Mouse (Mus musculus) neural tube, embryonic 11.5 days (tissue): ENCODE measurements around the gene Fcrl6. TPM values are rescaled to one million over a fixed set of nuclear protein-coding genes. Genes with fewer than 3 reads are reported as not detected.

ENCODE experiments used
- ATAC-seq: fragments of 200-750 bp; cut with Nextera tagmentation; 2 replicates; pipeline ENCODE4 v1.8.0; 2017; ENCODE audit warnings: moderate number of reproducible peaks, mild to moderate bottlenecking, moderate TSS enrichment, moderate library complexity; ENCODE audit not compliant: insufficient read depth, low FRiP score, low TSS enrichment
- DNase-seq: peaks from one replicate; pipeline ENCODE4 v3.0.0-alpha.2; 2015; ENCODE audit warnings: low spot score
- H3K27ac ChIP-seq: fragments of 300-500 bp; sonication (generic); 2 replicates; pipeline ENCODE4 v1.5.1; 2014; ENCODE audit warnings: low read depth, mild to moderate bottlenecking, low read length
- H3K27me3 ChIP-seq: fragments of 300-500 bp; sonication (generic); 2 replicates; pipeline ENCODE4 v1.6.1; 2014; ENCODE audit warnings: mild to moderate bottlenecking, low read length, mixed read lengths; ENCODE audit not compliant: control insufficient read depth, insufficient read depth
- H3K36me3 ChIP-seq: fragments of 300-500 bp; sonication (generic); 2 replicates; pipeline ENCODE4 v1.6.1; 2014; ENCODE audit warnings: mild to moderate bottlenecking, low read length, moderate library complexity, mixed read lengths; ENCODE audit not compliant: control insufficient read depth, insufficient read depth
- H3K4me1 ChIP-seq: fragments of 300-500 bp; sonication (generic); 2 replicates; pipeline ENCODE4 v1.6.1; 2014; ENCODE audit warnings: low read length, mixed read lengths; ENCODE audit not compliant: control insufficient read depth, insufficient read depth
- H3K4me2 ChIP-seq: fragments of 300-500 bp; sonication (generic); 2 replicates; pipeline ENCODE4 v1.6.1; 2014; ENCODE audit warnings: low read depth, mild to moderate bottlenecking, moderate library complexity
- H3K4me3 ChIP-seq: fragments of 300-500 bp; sonication (generic); 2 replicates; pipeline ENCODE4 v1.5.1; 2014; ENCODE audit warnings: low read depth, low read length
- H3K9ac ChIP-seq: fragments of 300-500 bp; sonication (generic); 2 replicates; pipeline ENCODE4 v1.6.1; 2014; ENCODE audit warnings: mild to moderate bottlenecking, low read length
- H3K9me3 ChIP-seq: fragments of 300-500 bp; sonication (generic); 2 replicates; pipeline ENCODE4 v1.6.1; 2016; ENCODE audit warnings: low read length; ENCODE audit not compliant: control insufficient read depth
- WGBS: fragments of 180-500 bp; shearing (Covaris S2); extraction: QIAGEN DNeasy Blood & Tissue Kit; methylation state at CpG from one replicate; pipeline ENCODE4 v1.1.7; 2014; 5-methylcytosine and 5-hydroxymethylcytosine counted together
- polyA plus RNA-seq: library from polyadenylated mRNA; unstranded; fragments of >200 nt; fragmentation: Nextera tagmentation; extraction: Ambion mirVana; gene quantifications from 2 replicates; pipeline ENCODE4 v1.2.1, GENCODE M21; 2014

The Fcrl6 gene
- 0.27 and 0.31 TPM in 2 replicates for polyA plus RNA-seq

GRCm38 (mm10) chr1:172602326-172602725, at the start of gene Fcrl6:
Fcrl6 (minus strand) TSS chr1:172602551.
- H3K4me2 ChIP-seq, result no peak within 1 kb of the TSS
- H3K4me3 ChIP-seq, result no peak within 1 kb of the TSS
- no peak within 1 kb of the TSS for H3K27ac ChIP-seq
- no peak for DNase-seq
- H3K9me3 ChIP-seq, result no peaks in the 10 kb centered on the region
- H3K27me3 ChIP-seq, result no peaks in the 10 kb centered on the region
- H3K9ac ChIP-seq, result no peak within 1 kb of the TSS
- WGBS, result 86% methylated on average over 1 of the region's 1 CpGs
- no peaks in the 10 kb centered on the region for H3K4me1 ChIP-seq
- no peaks in the 10 kb centered on the region for H3K36me3 ChIP-seq
- no peak for ATAC-seq

DNA sequence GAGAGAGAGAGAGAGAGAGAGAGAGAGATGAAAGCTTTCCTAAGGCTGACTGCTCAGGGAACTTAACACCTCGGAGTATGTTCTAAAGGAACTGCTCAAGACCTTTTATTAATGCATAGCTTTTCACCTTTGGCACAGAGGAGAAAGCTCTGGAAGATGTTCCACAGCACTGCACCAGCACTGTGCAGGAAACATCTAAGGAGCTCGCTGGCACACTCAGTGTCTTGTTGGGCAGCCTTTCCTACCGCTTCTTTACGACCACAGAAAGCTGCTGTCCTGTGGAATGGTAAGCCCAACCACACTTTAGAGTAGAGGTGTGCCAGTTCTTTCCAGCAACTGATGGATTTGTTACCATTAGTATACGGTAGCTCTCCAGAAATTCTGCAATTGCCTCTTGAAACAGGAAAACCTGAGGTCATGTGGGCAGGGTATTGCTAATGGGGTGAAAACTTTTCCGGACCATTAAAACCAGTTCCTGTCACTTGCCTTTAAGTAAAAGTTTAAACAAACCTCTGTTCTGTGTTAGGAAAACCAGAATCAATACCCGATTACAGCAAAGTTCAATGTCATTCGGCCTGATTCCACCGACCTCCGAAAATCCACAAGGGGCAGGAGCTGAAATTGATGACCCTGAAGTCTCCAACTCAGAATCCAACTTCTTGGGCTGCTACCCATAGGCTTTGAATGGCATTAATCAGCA, 49.1 kb upstream of the Fcrl6 start:
- ATAC-seq (no peak), DNase-seq (no peak)
- WGBS, result 74% methylated on average over 10 of the region's 10 CpGs
- Histone ChIP-seq H3K36me3 (no peaks in the 10 kb centered on the region), H3K9ac (no peak overlapping the region), H3K9me3 (no peaks in the 10 kb centered on the region), H3K4me2 (no peak overlapping the region), H3K27me3 (no peaks in the 10 kb centered on the region), H3K27ac (no peak overlapping the region), H3K4me1 (no peaks in the 10 kb centered on the region), H3K4me3 (no peak overlapping the region)

GRCm38 (mm10) chr1:172650519-172651287, 48.4 kb upstream of the Fcrl6 start:
- WGBS, result 57% methylated on average over 8 of the region's 8 CpGs
- Histone ChIP-seq H3K4me2 (no peak overlapping the region), H3K9ac (no peak overlapping the region), H3K4me3 (no peak overlapping the region), H3K36me3 (no peaks in the 10 kb centered on the region), H3K9me3 (no peaks in the 10 kb centered on the region), H3K27ac (no peak overlapping the region), H3K27me3 (no peaks in the 10 kb centered on the region), H3K4me1 (no peaks in the 10 kb centered on the region)
- no peak for DNase-seq
- 0 out of 2 replicates have a peak, but pooled peaks have one; percentile 37 for ATAC-seq

DNA sequence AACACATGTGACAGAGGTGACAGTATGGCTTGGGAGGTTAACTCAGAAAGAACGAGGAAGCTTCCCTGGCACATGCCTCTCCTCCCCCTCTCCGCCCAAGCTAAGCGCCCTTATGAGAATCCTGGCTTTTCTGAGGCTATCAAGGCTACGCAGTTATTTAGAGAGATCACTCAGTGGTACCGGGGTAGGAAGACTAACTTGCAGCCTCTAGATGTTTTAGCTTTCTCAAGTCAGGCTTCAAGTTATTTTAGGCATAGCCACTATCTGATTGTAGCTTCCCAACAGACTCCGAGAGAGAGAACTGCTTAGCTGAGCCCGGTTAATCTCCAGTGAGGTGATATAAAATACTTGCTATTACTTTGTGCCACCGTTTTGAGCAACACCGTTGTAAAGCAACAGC, 47.0 kb upstream of the Fcrl6 start:
- Histone ChIP-seq H3K9me3 (no peaks in the 10 kb centered on the region), H3K4me2 (no peak overlapping the region), H3K4me3 (no peak overlapping the region), H3K9ac (no peak overlapping the region), H3K27me3 (no peaks in the 10 kb centered on the region), H3K4me1 (no peaks in the 10 kb centered on the region), H3K36me3 (no peaks in the 10 kb centered on the region), H3K27ac (no peak overlapping the region)
- WGBS, result 89% methylated on average over 9 of the region's 9 CpGs
- ATAC-seq, result no peak
- no peak for DNase-seq

- Histone ChIP-seq H3K27ac (no peak overlapping the region), H3K36me3 (no peaks in the 10 kb centered on the region), H3K4me3 (no peak overlapping the region), H3K4me2 (no peak overlapping the region), H3K27me3 (no peaks in the 10 kb centered on the region), H3K9me3 (no peaks in the 10 kb centered on the region), H3K9ac (no peak overlapping the region), H3K4me1 (no peaks in the 10 kb centered on the region)
- ATAC-seq (no peak), DNase-seq (no peak)
- WGBS, result 67% methylated on average over 4 of the region's 4 CpGs
Measured at GRCm38 (mm10) chr1:172647236-172647635, 44.9 kb upstream of the Fcrl6 start.

DNA sequence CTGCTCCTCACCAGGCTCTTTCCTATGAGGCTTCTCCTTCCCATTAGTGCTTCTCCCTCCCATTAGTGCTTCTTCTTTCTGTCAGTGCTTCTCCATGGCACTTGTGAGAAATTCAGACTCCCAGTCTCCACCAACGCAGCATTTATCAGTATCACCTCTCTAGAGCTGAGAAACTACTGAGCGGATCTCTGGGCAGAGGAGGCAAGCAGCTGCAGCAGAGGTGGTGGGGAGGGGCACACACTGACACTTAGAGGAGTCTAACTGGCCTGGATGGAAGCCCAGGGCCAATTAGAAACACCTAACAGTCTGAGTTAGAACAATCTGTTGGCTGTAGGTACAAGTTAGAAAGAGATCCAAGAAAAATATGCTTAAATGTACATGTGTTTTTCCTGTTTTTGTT, 36.4 kb upstream of the Fcrl6 start:
- WGBS, result 51% methylated on average over 2 of the region's 2 CpGs
- no peaks in the 10 kb centered on the region for H3K36me3 ChIP-seq
- no peaks in the 10 kb centered on the region for H3K9me3 ChIP-seq
- ATAC-seq, result no peak
- no peak overlapping the region for H3K4me2 ChIP-seq
- H3K27me3 ChIP-seq, result no peaks in the 10 kb centered on the region
- H3K4me1 ChIP-seq, result no peaks in the 10 kb centered on the region; the same call in 1 of the 2 replicates
- H3K27ac ChIP-seq, result no peak overlapping the region
- DNase-seq, result no peak
- no peak overlapping the region for H3K9ac ChIP-seq
- H3K4me3 ChIP-seq, result no peak overlapping the region

GRCm38 (mm10) chr1:172637801-172638200, 35.5 kb upstream of the Fcrl6 start:
- H3K4me2 ChIP-seq, result no peak overlapping the region
- no peak for DNase-seq
- no peaks in the 10 kb centered on the region for H3K36me3 ChIP-seq
- H3K27me3 ChIP-seq, result no peaks in the 10 kb centered on the region
- ATAC-seq, result no peak
- H3K9ac ChIP-seq, result no peak overlapping the region
- no peak overlapping the region for H3K4me3 ChIP-seq
- WGBS, result 72% methylated on average over 4 of the region's 4 CpGs
- no peaks in the 10 kb centered on the region; the same call in 1 of the 2 replicates for H3K4me1 ChIP-seq
- no peak overlapping the region for H3K27ac ChIP-seq
- no peaks in the 10 kb centered on the region for H3K9me3 ChIP-seq

DNA sequence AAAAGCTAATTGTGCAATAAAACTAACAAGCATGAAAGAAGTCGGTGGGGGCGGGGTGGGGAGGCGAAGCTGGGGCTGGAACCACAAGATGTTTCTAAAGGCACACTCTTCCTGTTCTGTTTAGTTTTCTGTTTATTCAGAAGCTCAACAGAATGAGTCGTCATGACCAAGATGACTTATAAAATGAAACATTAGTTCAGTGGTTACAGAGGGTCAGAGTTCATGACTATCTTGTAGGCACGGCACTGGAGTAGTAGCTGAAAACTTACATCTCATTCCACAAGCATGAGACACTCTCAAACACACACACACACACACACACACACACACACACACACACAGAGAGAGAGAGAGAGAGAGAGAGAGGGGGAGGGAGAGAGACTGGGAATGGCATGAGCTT, 33.9 kb upstream of the Fcrl6 start:
- Histone ChIP-seq H3K9ac (no peak overlapping the region), H3K27me3 (no peaks in the 10 kb centered on the region), H3K9me3 (no peaks in the 10 kb centered on the region), H3K4me2 (no peak overlapping the region), H3K4me1 (peaks cover 3% of the 10 kb centered on the region; the same call in 1 of the 2 replicates), H3K36me3 (no peaks in the 10 kb centered on the region), H3K27ac (no peak overlapping the region), H3K4me3 (no peak overlapping the region)
- DNase-seq (no peak), ATAC-seq (no peak)
- 87% methylated on average over 5 of the region's 5 CpGs for WGBS

DNA sequence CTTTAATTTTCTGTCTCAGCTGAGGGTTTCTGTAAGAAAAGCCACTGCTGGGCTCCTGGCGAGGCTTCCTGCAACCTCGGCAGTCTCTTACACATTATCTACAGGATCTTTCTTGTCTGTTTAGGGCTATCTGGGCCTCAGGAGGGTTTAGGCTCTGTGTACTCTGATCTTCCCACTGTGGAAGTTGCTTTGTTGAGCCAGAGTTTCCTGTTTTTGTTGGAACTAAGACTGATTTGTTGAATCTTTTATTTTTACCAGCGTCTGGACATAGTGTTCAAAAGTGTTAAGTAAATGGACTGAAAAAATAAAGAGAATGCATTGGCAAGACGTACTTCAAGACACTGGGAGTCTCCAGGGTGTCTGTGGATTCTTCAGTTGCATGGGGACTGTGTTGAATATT, 32.9 kb upstream of the Fcrl6 start:
- H3K4me2 ChIP-seq, result no peak overlapping the region
- 52% methylated on average over 4 of the region's 4 CpGs for WGBS
- H3K27me3 ChIP-seq, result no peaks in the 10 kb centered on the region
- H3K4me3 ChIP-seq, result no peak overlapping the region
- H3K9me3 ChIP-seq, result no peaks in the 10 kb centered on the region
- ATAC-seq (no peak), DNase-seq (no peak)
- H3K4me1 ChIP-seq, result peaks cover 3% of the 10 kb centered on the region; the same call in 1 of the 2 replicates
- H3K36me3 ChIP-seq, result no peaks in the 10 kb centered on the region
- H3K27ac ChIP-seq, result no peak overlapping the region
- H3K9ac ChIP-seq, result no peak overlapping the region
